Mouse (Mus musculus) kidney, adult 2 months (tissue): Measurements from ENCODE around the gene Zc3h12d.

Experiments
- CTCF ChIP-seq: fragments of 200-500 bp; conservative IDR thresholded peaks from 2 replicates; pipeline ENCODE4 v1.5.1; 2011; ENCODE audit warnings: low read depth, mild to moderate bottlenecking, control low read depth, low read length, moderate library complexity, mixed read lengths; ENCODE audit not compliant: insufficient read depth, insufficient read length
- POLR2A ChIP-seq: fragments of 200-500 bp; IDR thresholded peaks from one replicate; pipeline ENCODE4 v1.6.1; 2011; ENCODE audit warnings: low read depth, low read length, control low read depth

DNA sequence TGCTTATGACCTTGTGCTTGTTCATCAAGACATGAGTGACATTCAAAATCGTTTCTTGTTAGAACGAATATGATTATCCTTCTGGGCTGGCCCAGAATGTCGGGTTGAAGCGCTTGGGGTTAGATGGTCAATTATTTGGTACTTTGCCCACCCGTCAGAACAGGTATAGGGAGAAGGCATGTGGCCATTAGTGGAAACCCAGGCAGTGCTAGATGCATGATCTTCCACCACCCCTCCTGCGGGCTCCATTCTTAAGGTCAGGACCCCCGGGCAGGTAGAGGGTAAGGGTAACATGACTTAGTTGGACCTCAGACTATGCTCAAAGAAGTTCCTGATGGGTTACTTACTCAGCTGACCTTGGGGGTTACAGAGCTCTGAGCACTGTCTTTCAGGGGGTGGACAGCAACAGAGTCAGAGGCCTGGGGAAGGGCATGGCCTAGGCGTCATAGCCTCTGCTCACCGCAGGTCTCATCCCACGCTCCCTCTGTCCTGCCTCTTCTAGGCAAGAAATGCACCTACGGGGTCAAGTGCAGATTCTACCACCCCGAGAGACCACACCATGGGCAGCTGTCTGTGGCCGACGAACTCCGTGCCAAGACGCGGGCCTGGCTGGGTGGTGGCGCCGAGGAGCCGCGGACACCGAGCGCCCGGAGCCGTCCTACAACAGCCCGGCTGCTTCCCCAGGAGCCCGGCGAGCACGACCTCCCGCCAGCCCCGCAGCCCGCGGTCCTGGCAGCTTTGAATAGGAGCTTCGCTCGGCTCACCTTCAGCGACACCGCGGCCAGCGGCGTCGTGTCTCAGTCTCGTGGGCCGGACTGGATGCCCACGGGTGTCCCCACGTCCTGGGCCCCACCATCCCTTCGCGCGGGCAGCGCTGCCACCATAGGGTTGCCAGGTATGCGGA is 34.7 kb downstream of the Zc3h12d start:
- TF ChIP-seq CTCF = no peak
- TF ChIP-seq POLR2A = no peak
